Mouse (Mus musculus) thymus, adult 2 months (tissue): Measurements from ENCODE around the gene Pik3cb.

Source experiments
- CTCF ChIP-seq: fragments of 200-500 bp; IDR thresholded peaks from 2 replicates; pipeline ENCODE4 v1.5.1; 2012; ENCODE audit warnings: mild to moderate bottlenecking, control low read depth, low read length, moderate library complexity, borderline replicate concordance; ENCODE audit not compliant: control insufficient read depth, poor library complexity, insufficient read depth; ENCODE audit errors: extremely low read depth
- POLR2A ChIP-seq: fragments of 200-500 bp; IDR thresholded peaks from 2 replicates; pipeline ENCODE4 v1.6.1; 2012; ENCODE audit warnings: mild to moderate bottlenecking, low read length, control low read depth, moderate library complexity; ENCODE audit not compliant: control insufficient read depth, poor library complexity, insufficient read depth; ENCODE audit errors: extremely low read depth

DNA sequence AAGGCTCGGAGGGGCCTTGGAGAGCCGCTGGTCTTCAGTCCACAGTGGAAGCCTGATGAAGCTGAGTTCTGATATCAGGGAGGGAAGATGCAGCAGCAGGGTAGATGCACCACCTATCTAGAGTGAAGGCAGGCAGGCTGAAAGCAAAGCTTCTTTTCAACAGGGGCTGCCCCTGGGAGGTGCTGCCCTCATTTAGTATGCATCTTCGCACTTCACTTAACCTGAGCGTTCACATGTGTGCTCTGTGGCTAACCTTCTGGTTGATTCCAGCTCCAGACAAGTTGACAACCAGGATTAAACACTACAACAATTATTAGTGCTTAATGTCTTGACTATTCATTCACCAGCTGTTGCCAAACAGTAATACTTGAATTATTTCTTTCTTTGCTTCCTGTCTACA lies 146.3 kb downstream of the Pik3cb start:
- TF ChIP-seq CTCF (no peak), POLR2A (no peak)
